Mouse (Mus musculus) liver, adult 2 months (tissue): ENCODE measurements around the gene Prss47.

Experiments
- CTCF ChIP-seq: fragments of 200-500 bp; IDR thresholded peaks from 2 replicates; pipeline ENCODE4 v1.5.1; 2011; ENCODE audit warnings: low read depth, low read length, control low read depth
- POLR2A ChIP-seq: fragments of 200-500 bp; IDR thresholded peaks from 2 replicates; pipeline ENCODE4 v1.6.1; 2011; ENCODE audit warnings: low read length, control low read depth; ENCODE audit not compliant: insufficient read depth; ENCODE audit errors: extremely low read depth

DNA sequence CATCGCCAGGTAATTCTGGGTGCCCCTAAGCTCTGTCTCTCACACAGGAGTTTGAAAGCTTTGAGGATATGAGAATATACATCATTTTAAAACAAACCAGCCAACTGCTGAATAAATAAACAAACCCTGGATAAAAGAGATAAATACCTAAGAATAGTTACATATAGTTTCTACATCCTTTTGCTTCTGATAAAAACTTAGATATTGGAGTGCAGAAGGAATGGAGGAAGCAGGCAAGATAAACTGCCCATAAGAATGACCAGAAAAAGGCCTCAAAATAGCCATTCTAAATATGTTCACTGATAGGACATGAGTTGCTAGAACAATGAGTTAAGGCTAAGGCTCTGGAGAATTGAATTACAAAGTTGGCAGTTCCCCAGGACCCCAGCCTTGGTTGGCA lies 45.8 kb downstream of the Prss47 start:
- TF ChIP-seq POLR2A = no peak
- TF ChIP-seq CTCF = no peak
